Mouse (Mus musculus) right cerebral cortex, postnatal 36 days (tissue): ENCODE results near the gene Phyhipl.

Experiments
- DNase-seq, 2 experiments: peaks; one replicate each; pipeline ENCODE4 v3.0.0; 2022; ENCODE audit warnings: low spot score in 2 of 2, mixed read lengths in 1 of 2

The Phyhipl gene

GRCm38 (mm10) chr10:70533301-70533781 is 122.4 kb downstream of the Phyhipl start:
- peak in 1 of 2 experiments; percentile 37 for DNase-seq

- no peak for DNase-seq
These were observed 123.5 kb downstream of the Phyhipl start for GRCm38 (mm10) chr10:70532249-70532648.

- DNase-seq, result peak; percentile 47 to 51
These were observed 125.5 kb downstream of the Phyhipl start for GRCm38 (mm10) chr10:70530185-70530823.

- no peak for DNase-seq
These were observed 134.4 kb downstream of the Phyhipl start for GRCm38 (mm10) chr10:70521379-70521778.

- DNase-seq, result peak; percentile 45 to 60
These were observed 135.3 kb downstream of the Phyhipl start for GRCm38 (mm10) chr10:70520143-70521131.

GRCm38 (mm10) chr10:70519640-70520099 is 136.1 kb downstream of the Phyhipl start:
- peak; percentile 50 to 53 for DNase-seq

- no peak for DNase-seq
These were observed 139.1 kb downstream of the Phyhipl start for GRCm38 (mm10) chr10:70516661-70517060.

GRCm38 (mm10) chr10:70514848-70515247 is 140.9 kb downstream of the Phyhipl start:
- DNase-seq, result peak in 1 of 2 experiments; percentile 60

- DNase-seq, result no peak
These were observed 147.9 kb downstream of the Phyhipl start for GRCm38 (mm10) chr10:70507880-70508279.
